Mouse (Mus musculus) gastrocnemius, adult 8-10 months (tissue): Measurements from ENCODE around the gene Nxph1. TPM values are rescaled to one million over a fixed set of nuclear protein-coding genes. Genes with fewer than 3 reads are reported as not detected.

Source experiments
- DNase-seq, 2 experiments: peaks; one replicate each; pipeline ENCODE4 v3.0.0; 2022; ENCODE audit warnings: low spot score in 2 of 2
- total RNA-seq, 4 experiments: library from RNA; stranded (reverse); gene quantifications; 2 replicates each; pipeline ENCODE4 v1.2.4; 2022

Gene Nxph1
- total RNA-seq, 4 experiments from 2014 or later = not detected

- DNase-seq = no peak
Observed at GRCm38 (mm10) chr6:8959810-8960209, 11.6 kb downstream of the Nxph1 start.

- no peak for DNase-seq
Observed at GRCm38 (mm10) chr6:8970576-8970975, 22.3 kb downstream of the Nxph1 start.

- DNase-seq = no peak
Observed at GRCm38 (mm10) chr6:8979237-8979871, 31.1 kb downstream of the Nxph1 start.

- peak; percentile 13 to 39 for DNase-seq
Observed at GRCm38 (mm10) chr6:8996301-8996943, 48.2 kb downstream of the Nxph1 start.

- DNase-seq = no peak
Observed at GRCm38 (mm10) chr6:8997326-8997725, 49.1 kb downstream of the Nxph1 start.

- DNase-seq = no peak
Observed at GRCm38 (mm10) chr6:9002686-9003085, 54.5 kb downstream of the Nxph1 start.

GRCm38 (mm10) chr6:9026631-9027030 is 78.4 kb downstream of the Nxph1 start:
- DNase-seq = no peak

- DNase-seq = peak in 1 of 2 experiments; percentile 2
Observed at GRCm38 (mm10) chr6:9027146-9027545, 78.9 kb downstream of the Nxph1 start.

- DNase-seq = no peak
Observed at GRCm38 (mm10) chr6:9028501-9028900, 80.3 kb downstream of the Nxph1 start.

- DNase-seq = no peak
Observed at GRCm38 (mm10) chr6:9039286-9039685, 91.1 kb downstream of the Nxph1 start.

- DNase-seq = no peak
Observed at GRCm38 (mm10) chr6:9040991-9041390, 92.8 kb downstream of the Nxph1 start.

GRCm38 (mm10) chr6:9042391-9042790 is 94.2 kb downstream of the Nxph1 start:
- no peak for DNase-seq

GRCm38 (mm10) chr6:9046815-9047214 is 98.6 kb downstream of the Nxph1 start:
- DNase-seq = no peak

- DNase-seq = no peak
Observed at GRCm38 (mm10) chr6:9061261-9062105, 113.3 kb downstream of the Nxph1 start.

GRCm38 (mm10) chr6:9066435-9066834 is 118.2 kb downstream of the Nxph1 start:
- DNase-seq = no peak

- no peak for DNase-seq
Observed at GRCm38 (mm10) chr6:9069913-9070312, 121.7 kb downstream of the Nxph1 start.

- no peak for DNase-seq
Observed at GRCm38 (mm10) chr6:9076463-9076862, 128.2 kb downstream of the Nxph1 start.

GRCm38 (mm10) chr6:9077793-9078689 is 129.8 kb downstream of the Nxph1 start:
- DNase-seq = no peak

- DNase-seq = no peak
Observed at GRCm38 (mm10) chr6:9083851-9084250, 135.6 kb downstream of the Nxph1 start.

GRCm38 (mm10) chr6:9097345-9097744 is 149.1 kb downstream of the Nxph1 start:
- DNase-seq = no peak

- no peak for DNase-seq
Observed at GRCm38 (mm10) chr6:9107366-9107765, 159.1 kb downstream of the Nxph1 start.
